Mouse (Mus musculus): ENCODE results near the gene Slc23a4. TPM values are rescaled to one million over a fixed set of nuclear protein-coding genes. Genes with fewer than 3 reads are reported as not detected.

Slc23a4 gene
- polyA plus RNA-seq, 1 experiment from 2014 or later, result 1.1 TPM

DNA sequence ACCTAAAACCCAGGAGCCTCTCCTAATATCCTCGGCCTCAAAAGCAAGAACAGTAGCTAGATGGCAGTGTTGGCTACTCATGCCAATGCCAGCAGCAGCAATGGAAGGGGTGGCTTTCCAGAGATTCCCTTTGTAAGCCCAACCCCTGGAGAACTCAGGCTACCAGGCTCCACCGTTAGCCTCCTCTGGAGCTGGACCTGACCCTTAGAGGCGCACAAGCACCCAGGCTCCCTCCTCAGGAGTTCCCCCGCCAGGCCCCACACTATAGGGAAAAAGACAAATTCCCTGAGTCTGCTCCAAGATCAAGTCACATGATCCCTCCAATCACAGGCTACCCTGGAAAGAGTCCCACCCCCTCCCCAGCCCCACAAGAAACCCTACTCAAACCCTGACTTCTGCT lies 10.9 kb upstream of the Slc23a4 start:
- Histone ChIP-seq H3K4me1 (peaks cover 8% of the 10 kb centered on the region), H3K4me3 (replicated peaks) (0 out of 2 replicates have a peak overlapping the region, but pooled peaks have one; percentile 10), H3K36me3 (no peaks in the 10 kb centered on the region), H3K4me2 (replicated peaks) (peak overlapping the region; percentile 34), H3K9ac (no peak overlapping the region), H3K9me3 (replicated peaks) (no peaks in the 10 kb centered on the region), H3K27me3 (no peaks in the 10 kb centered on the region), H3K27ac (replicated peaks) (no peak overlapping the region)
- no peak for ATAC-seq (ENCODE audit: insufficient number of reproducible peaks, low FRiP score, low TSS enrichment, low read depth)
- WGBS, result 9% methylated on average over 4 of the region's 4 CpGs

DNA sequence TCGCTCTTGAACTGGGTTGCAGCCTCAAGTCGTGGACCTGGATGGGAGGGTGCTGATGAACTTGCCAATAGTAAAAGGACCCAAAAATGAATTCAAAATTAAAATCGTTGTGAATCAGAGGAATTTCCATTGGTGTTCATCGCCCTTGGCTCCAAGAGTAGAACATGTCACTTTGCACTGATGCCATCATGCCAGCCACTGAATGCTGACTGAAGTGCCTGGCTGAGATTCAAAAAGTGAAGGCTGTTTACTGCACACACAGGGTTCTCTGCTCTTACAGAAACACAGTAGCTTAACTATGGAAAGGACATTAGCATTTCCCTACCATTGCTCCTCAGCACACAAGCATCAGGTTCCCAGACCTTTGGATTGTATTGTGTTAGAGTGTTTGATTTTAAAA lies 8.3 kb upstream of the Slc23a4 start:
- no peak overlapping the region for H3K27ac ChIP-seq (replicated peaks)
- H3K4me2 ChIP-seq (replicated peaks), result no peak overlapping the region
- no peak overlapping the region for H3K4me3 ChIP-seq (replicated peaks)
- no peak overlapping the region for H3K9ac ChIP-seq
- no peaks in the 10 kb centered on the region for H3K36me3 ChIP-seq
- no peak for ATAC-seq (ENCODE audit: insufficient number of reproducible peaks, low FRiP score, low TSS enrichment, low read depth)
- H3K4me1 ChIP-seq, result peaks cover 8% of the 10 kb centered on the region
- H3K27me3 ChIP-seq, result no peaks in the 10 kb centered on the region
- no peaks in the 10 kb centered on the region for H3K9me3 ChIP-seq (replicated peaks)
- WGBS, result 84% methylated on average over 4 of the region's 4 CpGs

DNA sequence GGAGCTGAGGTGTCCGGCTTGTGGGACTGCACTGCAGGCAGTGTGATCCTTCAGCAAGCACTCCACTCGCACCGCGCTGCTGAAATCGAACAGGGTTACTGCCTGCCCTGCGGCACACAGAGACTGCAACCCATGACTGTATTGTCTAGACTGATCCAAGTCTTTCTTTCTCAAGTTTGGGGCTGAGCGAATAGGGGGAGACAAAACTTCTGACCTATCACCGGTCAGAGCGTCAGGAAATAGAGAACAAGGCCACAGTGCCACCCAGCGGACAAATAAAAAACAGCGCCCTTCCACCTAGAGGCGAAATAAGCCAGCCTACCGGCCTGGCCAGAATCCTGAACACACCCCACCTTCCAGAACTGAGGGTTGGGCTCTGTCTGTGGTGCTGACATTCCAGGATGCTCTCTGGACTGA lies 7.1 kb upstream of the Slc23a4 start:
- Histone ChIP-seq H3K27ac (replicated peaks) (no peak overlapping the region), H3K9ac (no peak overlapping the region), H3K9me3 (replicated peaks) (no peaks in the 10 kb centered on the region), H3K4me3 (replicated peaks) (peak overlapping the region; percentile 32), H3K27me3 (no peaks in the 10 kb centered on the region), H3K36me3 (no peaks in the 10 kb centered on the region), H3K4me2 (replicated peaks) (peak overlapping the region; percentile 65), H3K4me1 (peaks cover 8% of the 10 kb centered on the region)
- ATAC-seq (ENCODE audit: insufficient number of reproducible peaks, low FRiP score, low TSS enrichment, low read depth), result peak; percentile 65
- 5% methylated on average over 13 of the region's 13 CpGs for WGBS

DNA sequence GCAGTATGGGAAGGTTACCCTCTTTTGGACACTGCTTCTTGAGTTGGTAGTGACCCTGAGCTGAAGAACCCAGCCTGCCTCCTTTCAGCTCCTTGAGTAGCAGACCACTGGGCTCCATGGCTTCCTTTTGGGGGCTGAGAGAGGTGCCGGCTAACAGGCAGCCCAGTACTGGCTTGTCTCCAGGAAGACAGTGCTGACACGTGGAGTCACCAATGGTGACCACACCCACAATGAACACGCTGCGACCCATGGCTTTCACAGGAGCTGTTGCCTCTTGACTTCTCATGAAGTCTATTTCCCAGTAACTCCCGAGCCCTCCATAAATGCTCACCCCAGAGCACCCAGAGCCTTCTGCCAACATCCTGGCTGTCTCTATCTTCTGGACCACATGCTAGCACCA lies 6.5 kb upstream of the Slc23a4 start:
- Histone ChIP-seq H3K36me3 (no peaks in the 10 kb centered on the region), H3K9ac (no peak overlapping the region), H3K27ac (replicated peaks) (no peak overlapping the region), H3K4me3 (replicated peaks) (no peak overlapping the region), H3K27me3 (no peaks in the 10 kb centered on the region), H3K4me1 (peaks cover 7% of the 10 kb centered on the region), H3K9me3 (replicated peaks) (no peaks in the 10 kb centered on the region), H3K4me2 (replicated peaks) (peak overlapping the region; percentile 65)
- 54% methylated on average over 5 of the region's 5 CpGs for WGBS
- ATAC-seq (ENCODE audit: insufficient number of reproducible peaks, low FRiP score, low TSS enrichment, low read depth), result no peak

DNA sequence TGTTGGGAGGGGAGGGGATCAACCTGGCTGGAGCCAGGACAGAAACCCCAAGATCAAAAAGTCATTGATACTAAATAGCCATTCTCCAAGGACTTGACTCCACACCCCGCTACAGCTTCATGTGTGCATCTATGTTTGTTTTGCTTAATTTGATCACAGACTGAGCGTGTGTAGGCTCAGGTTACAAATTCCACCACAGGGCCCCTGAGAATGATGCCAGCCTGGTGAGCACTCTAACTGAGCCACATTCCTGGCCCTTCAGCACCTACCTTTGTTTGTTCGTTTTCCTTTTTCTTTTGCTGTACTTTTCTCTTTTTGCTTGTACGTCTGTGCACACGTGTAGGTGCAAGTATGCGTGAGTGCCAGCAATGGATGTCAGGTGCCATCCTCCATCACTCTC lies 1.1 kb upstream of the Slc23a4 start:
- Histone ChIP-seq H3K9ac (no peak overlapping the region), H3K9me3 (replicated peaks) (no peaks in the 10 kb centered on the region), H3K27ac (replicated peaks) (no peak overlapping the region), H3K4me2 (replicated peaks) (no peak overlapping the region), H3K4me1 (peaks cover 18% of the 10 kb centered on the region), H3K36me3 (no peaks in the 10 kb centered on the region), H3K4me3 (replicated peaks) (no peak overlapping the region), H3K27me3 (no peaks in the 10 kb centered on the region)
- WGBS, result 32% methylated on average over 6 of the region's 6 CpGs
- no peak for ATAC-seq (ENCODE audit: insufficient number of reproducible peaks, low FRiP score, low TSS enrichment, low read depth)

DNA sequence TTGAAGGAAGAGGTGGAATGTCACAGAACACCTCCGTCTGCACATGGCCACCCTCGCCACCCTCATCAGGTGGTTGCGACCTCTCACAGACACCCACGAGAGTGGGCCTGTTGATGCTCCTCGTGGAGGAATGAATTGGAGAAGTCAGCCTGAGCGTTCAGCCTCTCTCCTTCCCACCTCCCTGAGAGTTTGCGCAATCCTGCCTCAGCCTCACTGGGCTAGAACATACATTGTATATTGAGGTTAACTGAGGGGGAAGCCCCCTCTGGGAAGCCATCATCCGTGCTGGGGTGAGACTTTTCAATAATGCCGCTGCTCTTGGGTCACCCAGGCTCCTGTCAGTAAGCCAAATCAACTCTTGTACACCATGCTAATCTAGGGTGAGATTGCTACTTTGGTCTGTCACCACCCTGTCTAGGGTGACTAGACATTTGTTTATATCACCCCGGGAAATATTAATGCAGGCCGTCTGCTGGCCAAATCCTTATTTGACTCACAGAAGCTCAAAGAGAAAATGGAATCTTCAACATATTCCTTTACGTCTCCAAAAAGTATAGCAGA lies 1.0 kb downstream of the Slc23a4 start:
- 80% methylated on average over 12 of the region's 12 CpGs for WGBS
- no peaks in the 10 kb centered on the region for H3K36me3 ChIP-seq
- H3K27me3 ChIP-seq, result no peaks in the 10 kb centered on the region
- H3K9ac ChIP-seq, result no peak overlapping the region
- ATAC-seq (ENCODE audit: insufficient number of reproducible peaks, low FRiP score, low TSS enrichment, low read depth), result no peak
- no peaks in the 10 kb centered on the region for H3K9me3 ChIP-seq (replicated peaks)
- no peak overlapping the region for H3K27ac ChIP-seq (replicated peaks)
- H3K4me1 ChIP-seq, result peaks cover 18% of the 10 kb centered on the region
- H3K4me3 ChIP-seq (replicated peaks), result no peak overlapping the region
- no peak overlapping the region for H3K4me2 ChIP-seq (replicated peaks)

DNA sequence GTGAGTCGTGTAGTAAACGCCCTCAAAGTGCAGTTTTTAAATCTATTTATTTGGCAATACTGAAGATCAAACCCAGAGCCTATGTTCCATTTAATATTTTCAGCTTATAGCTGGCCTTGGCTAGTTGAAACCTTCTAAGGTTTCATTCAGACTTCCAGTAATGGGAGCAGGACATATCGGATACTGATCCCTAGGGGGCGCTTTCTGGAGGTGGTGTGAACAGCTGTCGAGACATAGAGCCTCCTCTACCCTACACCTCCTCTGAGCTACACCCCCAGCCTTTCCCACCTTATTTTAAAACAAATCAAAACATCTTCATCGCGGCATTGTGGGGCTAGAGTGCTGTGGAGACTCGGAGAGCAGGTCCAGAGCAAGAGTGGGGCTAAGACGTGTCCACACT lies 7.5 kb downstream of the Slc23a4 start:
- Histone ChIP-seq H3K9me3 (replicated peaks) (no peaks in the 10 kb centered on the region), H3K9ac (no peak overlapping the region), H3K4me2 (replicated peaks) (no peak overlapping the region), H3K4me3 (replicated peaks) (no peak overlapping the region), H3K27me3 (no peaks in the 10 kb centered on the region), H3K27ac (replicated peaks) (no peak overlapping the region), H3K36me3 (no peaks in the 10 kb centered on the region), H3K4me1 (no peaks in the 10 kb centered on the region)
- ATAC-seq (ENCODE audit: insufficient number of reproducible peaks, low FRiP score, low TSS enrichment, low read depth), result no peak
- WGBS, result 50% methylated on average over 9 of the region's 9 CpGs

DNA sequence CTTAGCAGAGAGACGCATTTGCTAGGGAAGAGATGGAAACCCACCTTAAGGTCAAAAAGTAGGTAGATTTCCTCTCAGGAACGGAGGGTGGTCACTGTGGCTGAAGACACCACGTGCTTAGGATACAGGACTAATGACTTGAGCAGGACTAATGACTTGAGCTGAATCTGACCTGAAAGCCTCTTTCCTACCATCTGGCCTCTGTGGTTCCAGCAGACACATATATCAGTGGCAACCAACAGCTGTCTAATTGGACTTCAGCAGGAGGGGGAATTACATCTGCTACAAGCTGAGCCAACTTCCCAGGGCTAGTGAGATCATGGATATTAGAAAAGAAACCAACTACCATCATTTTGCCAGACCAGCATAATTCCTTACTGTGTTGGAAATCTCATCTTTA lies 8.9 kb downstream of the Slc23a4 start:
- no peak for ATAC-seq (ENCODE audit: insufficient number of reproducible peaks, low FRiP score, low TSS enrichment, low read depth)
- no peaks in the 10 kb centered on the region for H3K4me1 ChIP-seq
- WGBS, result 86% methylated on average over 3 of the region's 3 CpGs
- H3K4me3 ChIP-seq (replicated peaks), result no peak overlapping the region
- no peaks in the 10 kb centered on the region for H3K9me3 ChIP-seq (replicated peaks)
- no peak overlapping the region for H3K27ac ChIP-seq (replicated peaks)
- H3K9ac ChIP-seq, result no peak overlapping the region
- H3K36me3 ChIP-seq, result no peaks in the 10 kb centered on the region
- no peak overlapping the region for H3K4me2 ChIP-seq (replicated peaks)
- H3K27me3 ChIP-seq, result no peaks in the 10 kb centered on the region

DNA sequence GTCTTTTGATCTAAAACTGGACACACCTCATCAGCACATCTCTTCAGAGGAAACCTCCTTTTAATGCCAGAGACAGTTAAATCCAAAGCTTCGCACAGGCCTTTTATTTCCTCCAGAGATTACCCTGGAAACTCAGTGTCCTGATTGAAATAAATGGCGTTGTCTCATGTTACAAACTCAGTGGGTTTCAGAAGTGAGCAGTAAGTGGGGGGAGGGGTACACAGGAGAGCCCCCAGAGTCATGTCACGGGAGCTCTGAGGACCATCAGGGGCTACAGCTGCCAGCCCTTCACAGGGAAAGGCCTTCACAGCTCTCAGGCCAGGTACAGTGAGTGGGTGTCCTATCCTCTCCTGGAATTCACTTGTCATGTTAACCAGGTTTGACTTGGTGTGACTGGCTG lies 17.0 kb downstream of the Slc23a4 start:
- H3K4me2 ChIP-seq (replicated peaks), result no peak overlapping the region
- no peak overlapping the region for H3K4me3 ChIP-seq (replicated peaks)
- H3K4me1 ChIP-seq, result no peaks in the 10 kb centered on the region
- 17% methylated on average over 3 of the region's 3 CpGs for WGBS
- no peaks in the 10 kb centered on the region for H3K9me3 ChIP-seq (replicated peaks)
- no peak overlapping the region for H3K27ac ChIP-seq (replicated peaks)
- H3K9ac ChIP-seq, result no peak overlapping the region
- ATAC-seq (ENCODE audit: insufficient number of reproducible peaks, low FRiP score, low TSS enrichment, low read depth), result no peak
- H3K36me3 ChIP-seq, result no peaks in the 10 kb centered on the region
- H3K27me3 ChIP-seq, result no peaks in the 10 kb centered on the region

DNA sequence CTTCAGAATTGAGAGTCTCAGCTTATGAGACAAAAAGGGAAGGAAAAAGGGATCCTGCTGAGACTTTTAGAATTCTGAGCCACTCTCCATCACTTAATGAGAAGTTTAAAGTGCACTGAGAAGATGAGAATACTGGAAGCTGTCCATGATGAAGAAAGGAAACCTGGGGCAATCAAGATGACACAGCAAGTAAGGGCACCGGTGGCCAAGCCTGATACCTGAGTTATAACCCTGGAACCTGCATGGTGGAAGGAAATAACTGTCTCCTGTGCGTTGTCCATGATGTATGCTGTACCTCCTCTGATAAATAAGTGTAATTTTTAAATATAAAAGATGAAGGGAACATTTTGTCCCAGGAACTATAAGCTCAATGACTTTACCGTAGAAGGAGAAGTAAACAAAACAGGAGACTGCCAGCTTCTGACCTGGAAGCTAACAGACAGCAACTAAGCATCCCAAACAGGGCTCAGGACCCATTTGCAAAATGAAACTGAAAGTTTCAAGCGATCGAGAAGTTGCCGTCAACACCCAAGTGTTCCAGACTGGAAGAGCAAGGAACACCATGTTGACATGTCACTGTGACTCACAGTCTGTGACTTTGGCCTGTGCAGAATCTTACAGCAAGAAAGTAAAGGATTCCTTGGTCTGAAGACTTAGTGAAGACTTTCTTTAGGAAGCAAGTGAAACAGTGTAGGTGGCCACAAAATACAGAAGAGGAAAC lies 22.2 kb downstream of the Slc23a4 start:
- no peak for ATAC-seq (ENCODE audit: insufficient number of reproducible peaks, low FRiP score, low TSS enrichment, low read depth)
- H3K27me3 ChIP-seq, result no peaks in the 10 kb centered on the region
- no peaks in the 10 kb centered on the region for H3K9me3 ChIP-seq (replicated peaks)
- WGBS, result 85% methylated on average over 6 of the region's 6 CpGs
- no peak overlapping the region for H3K4me3 ChIP-seq (replicated peaks)
- no peak overlapping the region for H3K9ac ChIP-seq
- H3K4me1 ChIP-seq, result no peaks in the 10 kb centered on the region
- no peaks in the 10 kb centered on the region for H3K36me3 ChIP-seq
- no peak overlapping the region for H3K27ac ChIP-seq (replicated peaks)
- H3K4me2 ChIP-seq (replicated peaks), result no peak overlapping the region

DNA sequence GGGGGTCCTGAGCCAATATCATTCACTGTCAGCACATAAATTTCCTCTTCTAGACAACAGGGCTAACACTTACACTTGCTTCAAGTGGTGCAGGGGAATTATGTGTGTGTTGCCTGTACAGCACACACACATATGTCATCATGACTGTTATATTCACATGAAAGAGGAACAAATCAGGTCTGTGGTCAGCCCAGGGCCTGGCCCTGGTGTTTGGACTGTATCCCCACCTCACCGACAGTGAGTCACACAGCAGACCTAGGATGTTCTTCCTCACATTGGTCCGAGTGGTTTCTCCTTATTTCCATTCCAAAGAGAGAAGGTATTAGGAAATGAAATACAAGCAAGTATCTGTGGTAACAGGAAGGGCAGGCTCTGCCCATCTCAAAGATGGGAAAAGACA lies 23.7 kb downstream of the Slc23a4 start:
- Histone ChIP-seq H3K9me3 (replicated peaks) (no peaks in the 10 kb centered on the region), H3K9ac (no peak overlapping the region), H3K27me3 (no peaks in the 10 kb centered on the region), H3K27ac (replicated peaks) (no peak overlapping the region), H3K4me3 (replicated peaks) (no peak overlapping the region), H3K36me3 (no peaks in the 10 kb centered on the region), H3K4me1 (no peaks in the 10 kb centered on the region), H3K4me2 (replicated peaks) (no peak overlapping the region)
- ATAC-seq (ENCODE audit: insufficient number of reproducible peaks, low FRiP score, low TSS enrichment, low read depth), result no peak
- WGBS, result 84% methylated on average over 2 of the region's 2 CpGs

DNA sequence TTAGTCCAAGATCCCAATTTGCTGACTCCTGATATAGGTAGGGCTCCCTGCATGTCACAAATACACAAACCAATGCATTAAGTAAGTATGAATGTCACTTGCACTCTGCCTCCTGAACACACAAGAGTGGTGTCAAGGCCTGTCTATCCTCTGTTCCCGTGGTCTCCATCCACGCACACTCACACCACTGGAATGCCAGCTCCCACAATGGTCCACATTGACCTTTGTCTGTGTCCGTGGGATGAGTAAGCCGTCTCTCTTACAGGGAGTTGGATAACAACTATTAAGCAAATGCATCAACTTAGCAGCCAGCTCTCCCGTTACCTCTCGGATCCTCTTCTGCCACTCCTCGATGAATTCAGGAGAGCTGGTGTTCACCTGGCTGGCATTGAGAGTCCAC lies 29.1 kb downstream of the Slc23a4 start:
- WGBS, result 84% methylated on average over 7 of the region's 7 CpGs
- no peak overlapping the region for H3K4me2 ChIP-seq (replicated peaks)
- H3K9ac ChIP-seq, result no peak overlapping the region
- ATAC-seq (ENCODE audit: insufficient number of reproducible peaks, low FRiP score, low TSS enrichment, low read depth), result no peak
- H3K27me3 ChIP-seq, result no peaks in the 10 kb centered on the region
- H3K36me3 ChIP-seq, result no peaks in the 10 kb centered on the region
- H3K4me1 ChIP-seq, result no peaks in the 10 kb centered on the region
- no peaks in the 10 kb centered on the region for H3K9me3 ChIP-seq (replicated peaks)
- no peak overlapping the region for H3K4me3 ChIP-seq (replicated peaks)
- no peak overlapping the region for H3K27ac ChIP-seq (replicated peaks)
